Mouse (Mus musculus) MN1 (cell line): ENCODE data around the gene Ide.

Source experiments
- DNase-seq: peaks from one replicate; pipeline ENCODE4 v3.0.0-alpha.2; 2016; ENCODE audit warnings: low spot score

Gene Ide

GRCm38 (mm10) chr19:37337752-37338151, at the start of gene Ide:
Gene Ide (minus strand): TSS chr19:37337852.
- no peak for DNase-seq

DNA sequence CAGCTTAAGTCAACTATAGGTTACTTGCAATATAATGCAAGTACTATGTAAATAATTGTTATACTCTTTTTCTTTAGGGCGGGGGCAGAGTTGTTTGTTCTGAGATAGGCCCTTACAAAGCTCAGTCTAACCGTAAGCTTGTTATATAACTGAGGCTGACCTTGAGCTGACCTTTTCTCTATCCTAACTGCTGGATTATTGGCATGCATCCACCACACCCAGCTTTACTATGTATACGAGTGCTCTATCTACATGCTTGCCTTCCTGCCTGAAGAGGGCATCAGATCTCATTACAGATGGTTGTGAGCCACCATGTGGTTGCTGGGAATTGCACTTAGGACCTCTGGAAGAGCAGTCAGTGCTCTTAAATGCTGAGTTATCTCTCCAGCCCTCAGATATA, 48.5 kb upstream of the Ide start:
- DNase-seq: no peak

DNA sequence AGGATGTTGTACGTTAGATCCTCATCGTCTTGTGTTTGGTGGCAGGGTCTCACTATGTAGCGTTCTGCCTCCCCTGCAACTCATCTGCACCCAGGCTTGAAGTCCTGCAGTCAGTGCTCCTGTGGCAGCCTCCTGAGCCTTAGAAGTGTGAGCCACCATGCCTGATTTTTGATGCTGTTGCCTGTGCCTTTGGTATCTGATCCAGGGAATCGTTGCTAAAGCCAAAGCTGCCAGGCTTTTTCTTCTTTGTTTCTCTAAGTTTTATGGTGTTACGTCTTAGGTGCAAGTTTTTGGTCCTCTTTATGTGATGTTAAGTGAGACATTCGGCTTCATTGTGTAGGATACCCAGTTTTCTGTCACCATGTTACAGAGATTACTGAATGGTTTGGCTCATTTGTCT, 41.2 kb upstream of the Ide start:
- DNase-seq: no peak

DNA sequence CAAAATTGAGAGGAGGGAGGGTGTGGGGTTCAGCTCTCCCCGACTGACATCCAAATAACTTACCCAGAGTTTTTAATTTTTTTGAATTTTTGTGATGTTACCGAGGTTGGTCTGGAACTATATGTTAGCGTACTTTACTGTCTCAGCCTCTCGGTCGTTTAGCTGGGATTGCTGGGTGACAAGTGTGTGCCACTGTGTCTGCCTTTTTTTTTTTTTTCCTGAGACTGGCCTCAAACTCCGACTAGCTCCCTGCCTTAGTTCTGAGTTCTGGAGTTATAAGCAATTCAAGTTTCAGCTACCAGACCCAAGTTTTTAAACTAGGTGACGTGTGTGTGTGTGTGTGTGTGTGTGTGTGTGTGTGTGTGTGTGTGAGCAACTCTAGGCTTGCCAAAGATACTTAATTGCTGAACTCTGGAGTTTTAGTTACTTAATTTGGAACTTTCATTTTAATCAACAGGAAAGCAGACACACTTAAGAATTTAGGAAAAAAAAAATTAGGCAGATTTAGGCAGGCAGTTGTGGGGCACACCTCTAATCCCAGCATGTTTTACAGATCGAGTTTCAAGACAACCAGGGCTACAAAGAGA, 39.8 kb upstream of the Ide start:
- no peak for DNase-seq

GRCm38 (mm10) chr19:37376841-37377240, 39.2 kb upstream of the Ide start:
- no peak for DNase-seq

GRCm38 (mm10) chr19:37375755-37376615, 38.3 kb upstream of the Ide start, which contains the start of gene Kif11:
Gene Kif11 (plus strand): TSS chr19:37376403.
- peak; percentile 94 for DNase-seq

GRCm38 (mm10) chr19:37374941-37375754, 37.5 kb upstream of the Ide start:
- peak; percentile 25 for DNase-seq

- DNase-seq: no peak
Measured at GRCm38 (mm10) chr19:37370356-37370755, 32.7 kb upstream of the Ide start.

DNA sequence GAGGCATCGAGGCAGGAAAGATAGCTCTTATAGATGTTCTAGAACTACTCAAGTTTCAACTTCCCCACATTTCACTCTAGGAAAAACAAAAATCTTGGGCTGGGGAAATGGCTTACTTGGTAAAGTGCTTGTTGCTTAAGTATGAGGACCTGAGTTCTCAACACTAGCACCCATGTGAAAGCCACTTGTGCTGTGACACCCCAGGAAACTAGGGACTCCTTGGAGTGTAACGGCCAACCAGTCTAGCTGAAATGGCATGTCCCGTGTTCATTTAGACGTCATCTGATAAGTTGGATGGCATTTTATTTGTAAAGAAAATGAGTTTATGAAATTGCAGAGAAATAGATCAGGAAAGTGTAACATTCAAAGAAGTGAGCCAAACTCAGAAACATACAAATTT, 32.3 kb upstream of the Ide start:
- no peak for DNase-seq

DNA sequence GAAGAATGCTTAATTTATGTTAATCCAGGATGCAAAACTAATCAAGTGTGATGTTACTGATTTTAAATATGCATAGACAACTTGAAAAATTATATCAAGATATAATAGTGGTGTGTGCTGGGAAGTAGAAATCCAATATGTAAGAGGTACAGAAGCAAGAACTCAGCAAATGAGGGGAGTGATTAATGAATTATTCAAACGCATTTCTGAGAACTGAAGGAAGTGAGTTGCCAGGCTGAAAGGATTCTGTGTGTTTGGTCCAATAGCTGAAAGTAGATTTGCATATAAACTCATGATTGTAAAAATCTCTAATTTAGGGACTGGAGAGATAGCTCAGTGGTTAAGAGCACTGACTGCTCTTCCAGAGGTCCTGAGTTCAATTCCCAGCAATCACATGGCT, 31.3 kb upstream of the Ide start:
- no peak for DNase-seq

DNA sequence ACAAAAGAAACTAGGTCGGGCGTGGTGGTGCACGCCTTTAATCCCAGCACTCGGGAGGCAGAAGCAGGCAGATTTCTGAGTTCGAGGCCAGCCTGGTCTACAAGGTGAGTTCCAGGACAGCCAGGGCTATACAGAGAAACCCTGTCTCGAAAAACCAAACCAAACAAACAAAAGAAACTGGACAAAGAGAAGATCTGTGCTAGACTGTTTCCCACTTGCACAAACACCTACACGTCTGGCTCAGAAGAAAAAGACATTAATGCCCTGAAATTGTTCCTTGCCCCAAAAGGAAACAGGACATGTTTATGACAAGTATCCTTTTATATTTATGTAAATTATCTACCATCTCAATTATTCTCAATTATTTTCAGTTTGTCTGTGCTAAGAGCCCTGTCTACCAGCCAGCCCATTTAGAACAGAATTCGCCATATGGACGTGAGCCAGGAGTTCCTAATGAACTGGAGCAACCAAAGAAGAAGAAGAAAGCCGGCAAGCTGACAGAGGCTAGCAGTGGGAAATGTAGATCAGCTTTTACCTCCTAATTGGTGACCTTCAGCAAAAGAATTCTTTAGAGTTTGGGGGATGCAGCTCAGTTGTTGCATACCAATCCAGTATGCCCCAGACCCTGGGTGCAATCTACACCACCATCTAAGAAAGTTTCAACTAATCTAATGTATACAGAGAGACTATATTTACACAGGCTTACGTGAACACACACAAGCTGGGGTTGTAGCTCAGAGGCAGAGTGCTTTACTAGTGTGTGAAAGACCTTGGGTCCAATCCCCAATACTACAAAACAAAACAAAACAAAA, 25.7 kb upstream of the Ide start:
- DNase-seq: no peak

GRCm38 (mm10) chr19:37362545-37362944, 24.9 kb upstream of the Ide start:
- DNase-seq: no peak

- DNase-seq: no peak
Measured at GRCm38 (mm10) chr19:37360044-37360443, 22.4 kb upstream of the Ide start.

DNA sequence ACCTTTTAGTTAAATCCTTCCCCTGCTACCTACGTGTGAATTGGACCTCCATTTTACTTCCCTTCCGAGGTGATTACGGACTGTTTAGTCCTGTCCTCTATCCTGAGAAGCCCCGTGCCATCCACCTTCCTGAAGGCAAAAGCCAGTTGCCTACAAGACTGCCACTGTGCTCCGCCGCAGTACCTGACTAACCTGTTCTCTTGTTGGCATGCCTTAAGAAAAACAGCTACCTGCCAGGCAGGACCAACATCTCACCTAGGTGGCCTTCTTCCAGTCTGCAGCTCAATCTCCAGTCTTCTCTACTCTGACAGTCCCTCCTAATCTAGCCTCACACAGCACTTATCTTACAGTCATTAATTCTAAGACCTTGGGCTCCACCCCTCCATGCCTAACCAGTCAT, 15.7 kb upstream of the Ide start:
- DNase-seq: no peak

DNA sequence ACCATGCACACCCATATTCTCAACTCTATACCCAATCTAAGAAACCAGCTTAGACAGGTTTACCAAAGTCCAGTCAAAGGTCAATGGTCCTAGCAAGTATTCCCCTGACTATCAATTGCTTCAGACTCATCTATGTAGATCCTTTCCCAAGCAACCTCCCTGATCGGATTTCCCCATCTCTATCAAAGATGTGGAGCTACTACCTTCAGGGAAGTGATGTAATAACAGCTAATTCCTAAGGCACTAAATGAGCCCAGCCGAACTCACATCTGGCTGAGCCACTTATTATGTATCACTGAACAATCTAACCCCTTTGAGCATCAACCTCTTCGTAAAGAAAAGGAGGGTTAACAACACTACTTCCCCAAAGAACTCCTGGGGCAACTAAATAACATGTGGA, 15.1 kb upstream of the Ide start:
- DNase-seq: no peak

DNA sequence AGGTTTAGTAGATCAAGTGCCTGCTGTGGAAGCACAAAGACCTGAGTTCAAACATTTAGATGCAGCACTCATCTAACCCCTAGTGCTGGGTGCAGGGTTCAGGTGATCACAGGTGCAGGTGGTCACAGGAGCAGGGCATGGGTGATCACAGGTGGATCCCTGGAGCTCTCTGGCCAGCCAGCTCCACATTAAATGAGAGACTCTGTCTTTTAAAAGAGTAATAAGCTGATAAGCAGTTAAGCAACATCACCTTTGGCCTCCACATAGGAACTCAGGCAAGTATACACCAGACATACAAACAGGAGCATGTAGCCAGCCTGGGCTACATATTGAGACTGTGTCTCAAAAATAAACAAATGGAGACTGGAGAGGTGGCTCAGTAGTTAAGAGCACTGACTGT, 11.3 kb upstream of the Ide start:
- DNase-seq: no peak

GRCm38 (mm10) chr19:37348331-37348730, 10.7 kb upstream of the Ide start:
- DNase-seq: no peak

DNA sequence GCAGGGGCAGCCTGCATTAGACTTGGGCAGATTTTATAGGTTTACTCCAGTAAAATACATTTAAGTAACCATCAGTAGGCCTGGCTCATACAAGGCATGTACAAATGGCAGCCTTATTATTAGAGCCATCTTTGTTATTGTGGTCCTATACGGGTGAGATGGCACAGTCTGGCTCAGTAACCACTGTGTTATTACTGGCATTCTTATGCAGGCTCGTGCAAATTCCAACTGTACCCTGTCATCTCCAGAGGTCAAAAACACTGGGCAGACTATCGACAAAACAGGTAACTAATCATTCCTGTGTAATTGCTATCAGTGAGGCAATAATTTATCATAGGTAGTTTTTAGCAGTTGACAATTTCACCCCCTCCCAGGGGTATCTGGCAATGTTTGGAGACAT, 8.6 kb upstream of the Ide start:
- no peak for DNase-seq

GRCm38 (mm10) chr19:37343899-37344298, 6.2 kb upstream of the Ide start:
- DNase-seq: no peak

DNA sequence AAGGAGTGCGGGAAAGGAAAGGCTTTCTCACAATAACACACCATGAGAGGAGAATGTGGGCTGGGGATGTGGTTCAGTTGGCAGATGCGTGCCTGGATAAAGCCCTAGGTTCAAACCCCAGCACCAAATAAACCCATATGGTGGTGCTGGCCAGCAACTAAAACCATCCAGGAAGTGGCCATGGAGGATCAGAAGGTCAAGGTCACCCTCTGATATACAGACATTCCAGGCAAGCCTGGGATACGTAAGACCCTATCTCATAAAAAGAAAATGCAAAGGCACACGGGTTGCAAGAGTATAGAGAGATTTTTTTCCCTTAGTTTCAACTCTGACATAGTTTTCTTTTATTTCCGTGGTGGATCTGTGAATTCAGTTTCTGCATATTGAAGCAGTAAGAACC, 3.3 kb upstream of the Ide start:
- DNase-seq: no peak

GRCm38 (mm10) chr19:37340495-37340894, 2.8 kb upstream of the Ide start:
- no peak for DNase-seq

GRCm38 (mm10) chr19:37335392-37335791, 2.3 kb downstream of the Ide start:
- DNase-seq: no peak
